Mouse (Mus musculus): Measurements from ENCODE around the gene March11.

DNA sequence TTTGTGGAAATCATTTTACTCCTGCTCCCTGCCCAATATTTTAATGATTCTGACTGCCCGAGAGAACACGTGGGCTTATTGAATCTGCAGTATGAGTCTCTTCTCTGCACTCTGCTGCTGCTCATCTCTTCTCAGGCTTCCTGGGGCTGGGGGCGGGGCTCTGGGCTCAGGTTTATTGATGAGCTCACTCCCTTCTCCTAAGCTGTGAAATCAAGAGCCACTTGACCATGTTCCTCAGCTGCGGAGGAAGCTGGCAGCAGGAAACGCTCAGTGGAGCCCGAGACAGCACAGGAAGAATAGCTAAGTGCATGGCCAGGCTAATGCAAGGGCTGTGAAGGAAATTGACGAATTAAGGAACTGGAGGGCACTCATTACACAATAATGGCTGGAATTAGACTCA, 56.5 kb downstream of the March11 start:
- TF ChIP-seq CTCF (IDR thresholded peaks at IDR 0.05; ENCODE audit: low read depth, low read length): no peak
- no peak for TF ChIP-seq POLR2A (IDR thresholded peaks at IDR 0.05; ENCODE audit: borderline replicate concordance, low read depth, low read length)

Measured in bone marrow macrophage, adult 2 months (primary cell).